Mouse (Mus musculus) CD8-positive naive resting alpha-beta T cell, adult 2 months (primary cell): ENCODE results near the gene Tpgs1.
"Not testable (repeated sequence)": the region's sequence is repeated elsewhere in the genome, so short reads cannot be mapped to it uniquely, and the experiment has no call there.

Source experiments
- DNase-seq, 2 experiments: peaks; one replicate each; pipeline ENCODE4 v3.0.0; 2022; ENCODE audit warnings: low read depth in 2 of 2, low spot score in 2 of 2

The Tpgs1 gene

DNA sequence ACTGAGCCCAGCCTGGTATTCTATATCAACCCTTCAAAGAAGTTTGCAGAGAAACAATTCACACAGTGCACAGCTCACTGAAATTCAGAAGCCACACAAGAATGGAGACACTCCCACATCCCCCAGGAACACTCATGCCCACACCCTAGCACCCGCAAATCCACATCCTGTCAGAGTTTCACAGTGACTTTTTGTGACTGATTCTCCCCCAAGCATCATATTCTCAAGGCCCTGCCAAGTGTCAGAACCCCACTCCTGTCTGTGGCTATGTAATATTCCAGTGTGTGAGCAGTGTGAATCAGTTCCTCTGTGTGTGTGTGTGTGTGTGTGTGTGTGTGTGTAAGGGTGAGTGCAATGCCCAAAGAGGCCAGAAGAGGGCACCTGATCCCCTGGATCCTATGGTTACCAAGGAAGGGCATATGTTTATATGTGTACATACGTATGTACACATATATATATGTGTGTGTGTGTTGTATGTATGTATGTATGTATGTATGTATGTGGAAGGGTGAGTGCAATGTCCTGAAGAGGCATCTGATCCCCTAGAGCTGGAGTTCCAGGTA lies 22.9 kb downstream of the Tpgs1 start:
- DNase-seq = peak in 1 of 2 experiments; percentile 28

- no peak for DNase-seq
Observed at GRCm38 (mm10) chr10:79693580-79694378, 24.6 kb downstream of the Tpgs1 start.

GRCm38 (mm10) chr10:79694379-79694655 lies 25.1 kb downstream of the Tpgs1 start:
- DNase-seq = no peak

DNA sequence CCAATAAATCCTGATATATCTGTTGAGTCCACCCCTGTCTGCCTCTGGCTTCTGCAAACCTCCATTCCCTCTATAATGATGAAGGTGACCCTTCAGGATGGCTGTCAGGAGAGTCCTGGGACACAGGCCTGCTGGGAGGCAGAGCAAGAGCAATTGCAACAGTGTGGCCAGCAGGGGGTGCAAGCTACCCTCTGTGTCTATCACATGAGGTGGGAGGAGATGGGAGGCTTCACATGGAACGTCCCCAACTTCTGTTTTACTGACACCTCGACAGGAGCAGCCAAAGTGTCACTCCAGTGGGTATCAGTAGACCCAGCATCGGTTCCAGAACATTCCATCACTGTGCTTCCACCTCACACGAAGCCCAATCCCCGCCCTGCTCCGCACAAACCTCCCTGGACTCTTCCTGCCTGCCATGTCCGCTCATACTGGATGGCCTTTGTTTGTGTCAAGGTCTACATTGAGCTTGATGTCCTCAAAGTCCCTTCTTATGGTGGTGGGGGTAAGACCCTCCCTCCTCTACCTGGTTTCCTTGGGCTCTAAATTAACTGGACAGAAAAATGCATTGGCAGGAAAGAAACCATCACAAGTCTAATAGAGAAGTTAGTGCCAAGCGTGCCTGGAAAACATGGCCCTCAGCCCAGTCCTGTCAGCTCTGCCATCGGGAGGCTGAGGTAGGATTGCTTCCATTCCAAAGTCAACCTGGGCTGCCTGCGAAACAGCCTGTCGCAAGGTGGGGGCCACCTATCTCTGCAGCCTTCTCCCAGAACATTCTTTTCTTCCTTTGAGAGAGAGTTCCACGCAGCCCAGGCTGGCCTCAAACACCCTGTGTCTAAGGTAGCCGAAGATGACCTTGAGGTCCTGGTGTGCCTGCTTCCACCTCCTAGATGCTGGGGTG lies 26.3 kb downstream of the Tpgs1 start:
- DNase-seq = peak; percentile 57 to 74

DNA sequence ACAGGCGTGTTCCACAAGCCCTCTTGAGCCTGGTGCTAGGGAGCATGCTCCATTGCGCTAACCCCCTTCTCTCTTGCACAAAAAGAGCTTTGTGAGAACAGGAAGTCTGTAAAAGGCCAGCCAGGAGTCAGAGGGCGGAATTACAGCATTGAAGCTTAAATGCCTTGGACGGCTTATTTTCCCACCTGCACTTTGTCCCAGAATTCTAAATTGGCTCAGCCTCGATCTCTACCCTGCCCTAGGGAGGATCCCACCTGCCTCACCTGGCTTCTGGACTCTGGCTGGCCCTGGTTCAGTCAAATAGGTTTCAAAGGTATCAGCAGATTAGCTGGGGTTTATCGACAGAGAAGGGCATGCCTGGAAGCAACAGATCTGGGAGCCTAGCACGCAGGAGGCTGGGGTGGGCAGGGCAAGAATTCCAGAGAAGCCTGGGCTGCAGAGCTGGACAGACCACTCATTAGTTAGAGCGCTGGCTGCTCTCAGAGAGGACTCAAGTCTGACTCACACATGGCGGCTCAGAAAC lies 27.0 kb downstream of the Tpgs1 start:
- DNase-seq = no peak

- DNase-seq = no peak
Observed at GRCm38 (mm10) chr10:79697916-79698315, 28.7 kb downstream of the Tpgs1 start.

- no peak for DNase-seq
Observed at GRCm38 (mm10) chr10:79698459-79698858, 29.3 kb downstream of the Tpgs1 start.

GRCm38 (mm10) chr10:79700676-79701075 lies 31.5 kb downstream of the Tpgs1 start:
- DNase-seq = no peak

DNA sequence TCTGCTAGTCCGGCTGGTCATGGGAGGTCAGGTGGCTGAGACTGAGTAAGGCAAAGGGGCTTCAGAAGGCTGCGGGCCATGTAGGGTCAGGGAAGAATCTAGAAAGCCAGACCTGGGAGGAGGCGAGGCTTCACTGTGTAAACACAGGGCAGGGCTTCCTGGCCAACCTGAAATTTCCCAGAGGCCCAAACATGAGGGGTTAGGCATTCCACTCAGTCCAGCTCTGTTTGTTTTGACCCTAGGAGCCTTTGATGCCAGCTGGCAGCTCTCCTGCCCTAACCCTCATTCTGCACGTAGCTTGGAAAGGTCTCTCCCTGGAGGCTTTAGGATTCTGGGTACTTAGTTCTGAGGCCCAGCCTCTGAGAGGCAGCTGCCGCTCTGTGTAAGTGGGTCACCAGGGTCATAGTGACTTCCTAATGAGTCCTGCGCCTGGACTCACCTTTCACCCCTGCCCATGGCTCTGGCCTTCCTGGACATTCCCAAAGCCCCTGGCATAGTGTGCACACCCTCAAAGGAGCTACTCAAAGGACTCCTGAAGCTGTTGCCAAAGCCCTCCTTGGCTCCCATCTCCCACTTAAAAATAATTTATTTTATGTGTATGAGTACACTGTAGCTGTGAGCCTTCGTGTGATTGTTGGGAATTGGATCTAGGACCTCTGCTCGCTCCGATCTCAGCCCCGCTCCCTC lies 32.4 kb downstream of the Tpgs1 start:
- DNase-seq = no peak

GRCm38 (mm10) chr10:79702970-79703369 lies 33.8 kb downstream of the Tpgs1 start:
- not testable (repeated sequence) for DNase-seq

DNA sequence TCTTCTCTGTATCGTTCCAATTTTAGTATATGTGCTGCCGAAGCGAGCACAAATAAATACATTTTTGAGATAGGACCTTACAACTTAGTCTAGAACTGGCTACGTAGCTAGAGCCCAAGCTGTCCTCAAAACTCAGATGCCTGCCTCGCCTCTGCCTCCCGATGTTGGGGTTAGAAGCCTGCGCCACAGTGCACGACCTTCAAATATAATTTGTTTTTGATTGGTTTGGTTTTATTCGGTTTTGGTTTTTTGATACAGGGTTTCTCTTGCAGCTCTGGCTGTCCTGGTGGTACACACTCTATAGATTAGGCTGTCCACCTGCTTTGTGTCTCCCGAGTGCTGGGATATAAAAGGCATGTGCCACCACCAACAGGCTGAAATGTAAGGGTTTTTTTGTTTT lies 34.4 kb downstream of the Tpgs1 start:
- DNase-seq = no peak

DNA sequence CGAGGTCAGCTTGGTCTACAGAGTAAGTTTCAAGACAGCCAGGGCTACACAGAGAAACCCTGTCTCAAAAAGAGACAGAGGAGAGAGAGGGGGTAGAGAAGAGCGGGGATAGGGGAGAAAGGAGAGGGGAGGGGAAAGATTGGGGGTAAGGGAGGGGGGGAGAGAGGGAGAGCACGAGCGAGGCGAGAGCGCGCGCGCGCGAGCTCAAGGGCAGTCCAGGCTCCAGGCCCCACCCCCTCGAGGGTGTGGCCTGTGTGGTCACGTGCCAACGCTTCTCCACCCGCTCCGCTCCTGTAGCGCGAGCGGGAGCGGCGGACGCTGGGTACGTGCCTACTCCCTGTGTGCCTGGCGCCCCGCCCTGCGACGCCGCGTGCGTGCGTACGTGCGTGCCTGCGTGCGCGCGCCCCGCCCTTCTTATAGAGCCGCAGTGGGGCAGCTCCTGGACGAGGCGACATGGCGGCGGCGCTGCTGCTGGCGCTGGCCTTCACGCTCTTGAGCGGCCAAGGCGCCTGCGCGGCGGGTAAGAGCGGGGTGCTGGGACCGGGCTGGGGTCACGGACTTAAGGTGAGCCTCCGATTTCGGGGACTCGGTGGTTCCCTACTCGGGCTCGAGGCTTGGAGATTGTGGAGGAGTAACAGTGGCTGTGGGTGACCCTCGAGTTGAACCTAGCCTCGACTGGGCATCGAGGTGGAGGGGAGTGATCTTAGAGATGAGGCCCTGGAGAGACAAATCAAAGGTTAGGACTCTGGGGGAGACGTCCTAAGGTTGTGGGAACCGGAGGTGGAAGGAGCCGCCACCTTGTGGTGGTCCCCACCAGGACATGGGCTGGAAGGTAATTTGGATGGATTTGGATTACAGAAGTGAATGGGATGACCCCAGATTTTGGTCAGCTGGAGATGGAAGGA lies 35.1 kb downstream of the Tpgs1 start, which contains the start of gene Bsg:
Gene Bsg (plus strand): TSS at position 427 of the 905 bp plus-strand sequence.
- peak; percentile 95 to 97 for DNase-seq

- no peak for DNase-seq
Observed at GRCm38 (mm10) chr10:79704970-79705360, 35.8 kb downstream of the Tpgs1 start.

DNA sequence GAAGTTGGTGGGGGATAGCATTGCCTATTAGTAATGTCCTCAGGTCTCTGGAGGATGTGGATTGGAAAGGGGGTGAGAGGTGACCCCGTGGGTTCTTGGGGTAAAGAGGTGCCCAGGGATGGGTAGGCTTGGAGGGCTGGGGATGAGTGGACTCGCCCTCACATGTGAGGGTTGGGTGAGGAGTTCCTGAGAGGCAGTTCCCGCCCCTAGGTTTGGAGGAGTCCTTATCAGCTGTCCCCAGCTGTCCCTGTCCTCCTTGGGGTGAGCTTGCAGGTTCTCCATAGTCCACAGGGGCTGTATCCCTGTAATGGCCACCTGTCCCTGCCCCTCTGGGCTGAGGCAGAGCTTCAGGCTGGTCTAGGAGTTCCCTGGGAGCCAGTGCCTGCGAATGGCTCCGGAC lies 36.8 kb downstream of the Tpgs1 start:
- DNase-seq = no peak

- DNase-seq = no peak
Observed at GRCm38 (mm10) chr10:79706406-79707094, 37.4 kb downstream of the Tpgs1 start.

DNA sequence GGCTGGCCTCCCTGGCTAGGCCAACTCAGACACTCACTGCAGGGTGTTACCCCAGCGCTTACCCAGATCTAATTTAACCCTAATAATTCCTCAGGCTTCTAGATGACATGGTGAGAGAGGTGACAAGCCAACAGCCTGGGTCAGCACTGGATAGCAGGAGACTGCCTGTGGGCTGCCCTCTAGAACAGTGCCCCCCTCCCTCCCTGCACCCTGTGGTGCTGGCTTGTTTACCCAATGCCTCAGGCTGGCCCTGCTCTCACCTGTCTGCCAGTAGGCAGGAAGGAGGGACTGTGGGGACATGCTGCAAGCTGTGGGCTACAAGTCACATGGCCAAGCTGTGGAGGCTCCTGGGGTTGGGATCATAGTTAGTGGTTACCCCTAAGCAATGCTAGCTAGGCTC lies 38.0 kb downstream of the Tpgs1 start:
- no peak for DNase-seq

DNA sequence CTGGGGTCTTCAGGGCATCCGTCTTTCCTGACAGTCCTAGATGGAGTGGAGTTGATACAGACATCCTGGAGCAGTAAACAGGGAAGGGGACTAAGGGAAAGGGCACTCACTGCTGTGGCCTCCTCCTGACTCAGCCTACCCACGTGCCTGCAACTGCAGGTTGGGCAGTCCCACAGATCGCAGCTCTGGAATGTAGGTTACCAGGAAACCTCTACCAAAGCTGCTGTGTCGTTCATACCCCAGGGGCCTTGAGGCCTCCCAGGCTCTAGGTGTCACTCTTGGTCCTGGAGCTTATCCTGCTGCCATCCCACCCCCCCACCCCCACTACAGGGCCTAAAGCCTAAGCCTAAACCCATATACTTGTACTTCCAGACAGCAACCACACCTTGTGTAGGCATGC lies 38.6 kb downstream of the Tpgs1 start:
- DNase-seq = no peak

- no peak for DNase-seq
Observed at GRCm38 (mm10) chr10:79708668-79709067, 39.5 kb downstream of the Tpgs1 start.

- no peak for DNase-seq
Observed at GRCm38 (mm10) chr10:79709307-79709706, 40.1 kb downstream of the Tpgs1 start.

GRCm38 (mm10) chr10:79712029-79712428 lies 42.9 kb downstream of the Tpgs1 start:
- DNase-seq = peak in 1 of 2 experiments; percentile 32
